Mouse (Mus musculus): ENCODE results near the gene Il19. TPM values are rescaled to one million over a fixed set of nuclear protein-coding genes. Genes with fewer than 3 reads are reported as not detected.

Gene Il19
- polyA plus RNA-seq, 1 experiment from 2014 or later, result not detected

GRCm38 (mm10) chr1:130926484-130926883 is 13.4 kb downstream of the Il19 start:
- Histone ChIP-seq H3K36me3 (no peaks in the 10 kb centered on the region), H3K4me1 (no peaks in the 10 kb centered on the region), H3K27ac (replicated peaks) (no peak overlapping the region), H3K4me2 (no peak overlapping the region), H3K27me3 (replicated peaks) (no peaks in the 10 kb centered on the region), H3K4me3 (replicated peaks) (no peak overlapping the region), H3K9ac (replicated peaks) (no peak overlapping the region), H3K9me3 (replicated peaks) (no peaks in the 10 kb centered on the region)
- no peak for ATAC-seq (ENCODE audit: low FRiP score)

DNA sequence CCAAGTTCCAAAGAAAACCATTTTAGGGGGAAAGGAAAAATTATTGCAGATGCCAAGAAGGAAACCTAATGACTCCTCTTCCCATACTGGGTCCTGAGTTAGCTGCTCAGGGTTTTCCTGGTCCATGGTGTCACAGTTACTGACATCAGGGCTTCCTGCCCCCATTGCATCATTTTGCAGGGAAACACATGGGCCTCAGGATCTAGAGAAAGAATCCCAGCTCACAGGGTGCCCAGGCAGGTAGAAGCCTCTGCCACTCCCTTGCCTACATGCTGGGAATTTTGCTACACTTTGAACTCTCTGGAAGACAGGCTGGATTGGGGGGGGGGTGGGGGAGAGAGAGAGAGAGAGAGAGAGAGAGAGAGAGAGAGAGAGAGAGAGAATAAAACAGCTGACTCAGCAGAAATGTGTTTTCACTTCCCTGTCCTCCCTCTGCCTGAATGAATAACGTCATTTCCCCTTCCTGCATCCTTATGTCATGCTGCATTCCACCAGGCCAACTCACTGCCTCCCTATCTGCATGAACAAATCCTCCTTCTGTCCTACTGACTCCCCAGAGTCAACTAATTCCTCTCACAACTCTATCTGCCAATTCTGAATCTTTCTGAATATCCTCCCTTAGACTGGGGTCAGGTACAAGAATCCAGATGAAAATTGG is 21.5 kb downstream of the Il19 start:
- H3K27me3 ChIP-seq (replicated peaks), result no peaks in the 10 kb centered on the region
- no peak overlapping the region for H3K4me2 ChIP-seq
- H3K4me1 ChIP-seq, result no peaks in the 10 kb centered on the region
- no peak overlapping the region for H3K27ac ChIP-seq (replicated peaks)
- no peak for ATAC-seq (ENCODE audit: low FRiP score)
- H3K4me3 ChIP-seq (replicated peaks), result no peak overlapping the region
- 29% methylated on average over 1 of the region's 1 CpGs for WGBS
- H3K9ac ChIP-seq (replicated peaks), result no peak overlapping the region
- no peaks in the 10 kb centered on the region for H3K9me3 ChIP-seq (replicated peaks)
- H3K36me3 ChIP-seq, result no peaks in the 10 kb centered on the region

GRCm38 (mm10) chr1:130911401-130912010 is 28.4 kb downstream of the Il19 start, which contains the start of gene Il20:
TSS of gene Il20 (minus strand) at chr1:130911451.
- ATAC-seq (ENCODE audit: low FRiP score), result no peak
- 74% methylated on average over 12 of the region's 12 CpGs for WGBS
- Histone ChIP-seq H3K9me3 (replicated peaks) (no peaks in the 10 kb centered on the region), H3K4me1 (no peaks in the 10 kb centered on the region), H3K27me3 (replicated peaks) (no peaks in the 10 kb centered on the region), H3K4me3 (replicated peaks) (no peak within 1 kb of the TSS), H3K4me2 (no peak within 1 kb of the TSS), H3K27ac (replicated peaks) (no peak within 1 kb of the TSS), H3K9ac (replicated peaks) (no peak within 1 kb of the TSS), H3K36me3 (no peaks in the 10 kb centered on the region)

- WGBS, result 88% methylated on average over 7 of the region's 7 CpGs
- ATAC-seq (ENCODE audit: low FRiP score), result no peak
- no peak overlapping the region for H3K4me3 ChIP-seq (replicated peaks)
- no peaks in the 10 kb centered on the region for H3K4me1 ChIP-seq
- no peaks in the 10 kb centered on the region for H3K9me3 ChIP-seq (replicated peaks)
- H3K27me3 ChIP-seq (replicated peaks), result no peaks in the 10 kb centered on the region
- no peak overlapping the region for H3K4me2 ChIP-seq
- no peak overlapping the region for H3K27ac ChIP-seq (replicated peaks)
- H3K9ac ChIP-seq (replicated peaks), result no peak overlapping the region
- H3K36me3 ChIP-seq, result no peaks in the 10 kb centered on the region
These were observed 37.4 kb downstream of the Il19 start for GRCm38 (mm10) chr1:130902505-130902904.

GRCm38 (mm10) chr1:130894468-130894867 is 45.4 kb downstream of the Il19 start:
- no peak for ATAC-seq (ENCODE audit: low FRiP score)
- no peaks in the 10 kb centered on the region for H3K4me1 ChIP-seq
- H3K27me3 ChIP-seq (replicated peaks), result no peaks in the 10 kb centered on the region
- no peak overlapping the region for H3K9ac ChIP-seq (replicated peaks)
- H3K36me3 ChIP-seq, result no peaks in the 10 kb centered on the region
- no peak overlapping the region for H3K4me2 ChIP-seq
- no peak overlapping the region for H3K4me3 ChIP-seq (replicated peaks)
- no peak overlapping the region for H3K27ac ChIP-seq (replicated peaks)
- WGBS, result 78% methylated on average over 6 of the region's 6 CpGs
- H3K9me3 ChIP-seq (replicated peaks), result no peaks in the 10 kb centered on the region

DNA sequence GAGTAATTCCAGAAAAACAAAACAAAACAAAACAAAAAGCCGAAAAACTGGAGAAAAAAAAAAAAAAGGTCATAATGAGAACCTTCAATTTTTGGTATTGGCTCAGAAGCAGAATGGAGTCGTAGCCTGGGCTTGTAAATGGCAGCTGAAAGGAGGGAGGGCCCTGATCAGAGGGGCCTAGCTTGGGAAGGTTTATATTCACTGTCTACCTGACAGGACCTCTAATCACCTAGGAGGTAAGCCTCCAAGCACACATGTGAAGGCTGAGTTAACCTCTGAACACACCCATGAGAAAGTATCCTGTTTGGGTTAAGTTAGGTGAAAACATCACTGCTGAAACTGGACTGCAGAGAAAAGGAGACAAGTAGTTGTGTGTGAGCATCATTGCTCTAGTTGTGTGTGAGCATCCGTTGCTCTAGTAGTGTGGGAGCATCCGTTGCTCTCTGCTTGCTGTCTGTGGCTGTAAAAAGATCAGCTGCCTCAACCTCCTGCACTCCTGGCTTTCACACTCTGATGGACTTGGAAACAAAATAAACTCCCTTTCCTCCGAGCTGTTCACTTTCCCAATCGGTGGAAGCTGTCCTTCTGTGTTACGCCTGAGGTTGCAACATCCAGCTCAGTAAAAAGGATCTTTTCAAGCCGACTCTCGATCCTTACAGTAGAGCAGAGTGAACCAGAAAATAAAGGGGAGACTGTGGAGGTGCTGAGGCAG is 46.4 kb downstream of the Il19 start:
- Histone ChIP-seq H3K4me1 (no peaks in the 10 kb centered on the region), H3K36me3 (no peaks in the 10 kb centered on the region), H3K4me3 (replicated peaks) (no peak overlapping the region), H3K4me2 (no peak overlapping the region), H3K27ac (replicated peaks) (no peak overlapping the region), H3K9me3 (replicated peaks) (no peaks in the 10 kb centered on the region), H3K27me3 (replicated peaks) (no peaks in the 10 kb centered on the region), H3K9ac (replicated peaks) (no peak overlapping the region)
- no peak for ATAC-seq (ENCODE audit: low FRiP score)
- WGBS, result 75% methylated on average over 9 of the region's 9 CpGs

- no peak for ATAC-seq (ENCODE audit: low FRiP score)
- no peak overlapping the region for H3K4me2 ChIP-seq
- H3K27me3 ChIP-seq (replicated peaks), result no peaks in the 10 kb centered on the region
- no peak overlapping the region for H3K9ac ChIP-seq (replicated peaks)
- H3K27ac ChIP-seq (replicated peaks), result no peak overlapping the region
- no peaks in the 10 kb centered on the region for H3K36me3 ChIP-seq
- no peaks in the 10 kb centered on the region for H3K4me1 ChIP-seq
- no peaks in the 10 kb centered on the region for H3K9me3 ChIP-seq (replicated peaks)
- no peak overlapping the region for H3K4me3 ChIP-seq (replicated peaks)
- 73% methylated on average over 1 of the region's 1 CpGs for WGBS
These were observed 47.5 kb downstream of the Il19 start for GRCm38 (mm10) chr1:130892446-130892845.

- no peak for ATAC-seq (ENCODE audit: low FRiP score)
- no peak within 1 kb of the TSS for H3K4me2 ChIP-seq
These were observed 52.6 kb downstream of the Il19 start, which contains the start of gene Il24 for GRCm38 (mm10) chr1:130887354-130887753. TSS of gene Il24 (minus strand) at chr1:130887454.

DNA sequence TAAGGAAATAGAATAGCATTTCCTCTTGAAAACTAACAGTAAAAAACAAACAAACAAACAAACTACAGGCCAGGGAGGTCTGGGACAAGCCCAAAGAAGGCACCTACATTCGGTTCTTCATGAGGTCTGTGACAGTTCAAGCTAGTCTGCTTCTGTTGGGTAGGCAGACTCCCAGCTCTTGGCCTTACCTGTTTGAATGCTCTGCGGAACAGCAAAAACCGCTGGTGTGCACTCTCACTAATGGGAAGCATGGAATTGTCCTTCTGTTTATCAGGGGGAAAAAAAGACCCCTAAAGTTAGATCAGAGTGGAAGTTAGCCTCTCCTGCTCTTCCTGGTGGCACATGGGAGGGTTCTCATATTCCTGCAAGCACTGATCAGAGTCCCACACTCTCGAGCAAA is 56.8 kb downstream of the Il19 start:
- H3K9me3 ChIP-seq (replicated peaks), result no peaks in the 10 kb centered on the region
- no peak overlapping the region for H3K27ac ChIP-seq (replicated peaks)
- H3K36me3 ChIP-seq, result no peaks in the 10 kb centered on the region
- no peak overlapping the region for H3K9ac ChIP-seq (replicated peaks)
- ATAC-seq (ENCODE audit: low FRiP score), result no peak
- H3K27me3 ChIP-seq (replicated peaks), result peaks cover 13% of the 10 kb centered on the region
- H3K4me3 ChIP-seq (replicated peaks), result no peak overlapping the region
- peaks cover 4% of the 10 kb centered on the region for H3K4me1 ChIP-seq
- WGBS, result 94% methylated on average over 4 of the region's 4 CpGs
- no peak overlapping the region for H3K4me2 ChIP-seq

More at GRCm38 (mm10) chr1:130887354-130887753, 52.6 kb downstream of the Il19 start, which contains the start of gene Il24:
- no peak within 1 kb of the TSS for H3K9ac ChIP-seq (replicated peaks)
- no peaks in the 10 kb centered on the region for H3K9me3 ChIP-seq (replicated peaks)
- H3K27ac ChIP-seq (replicated peaks), result no peak within 1 kb of the TSS
- no peaks in the 10 kb centered on the region for H3K27me3 ChIP-seq (replicated peaks)
- H3K4me3 ChIP-seq (replicated peaks), result no peak within 1 kb of the TSS
- no peaks in the 10 kb centered on the region for H3K36me3 ChIP-seq
- H3K4me1 ChIP-seq, result no peaks in the 10 kb centered on the region

Other genes starting within 250 kb of the Il19 start
- gene Gm29427, start 224.3 kb downstream of the Il19 start, polyA plus RNA-seq (2015; fragmentation: Nextera tagmentation; extraction: Ambion mirVana), result not detected in 2 replicates
- gene Yod1, start 222.8 kb downstream of the Il19 start, polyA plus RNA-seq (2015; fragmentation: Nextera tagmentation; extraction: Ambion mirVana), result 15.6 and 15.8 TPM in 2 replicates
- 18.1 and 19.7 TPM in 2 replicates for gene Pfkfb2, start 210.9 kb downstream of the Il19 start, polyA plus RNA-seq (2015; fragmentation: Nextera tagmentation; extraction: Ambion mirVana)
- 0.82 and 5.5 TPM in 2 replicates for gene AA986860, start 208.1 kb downstream of the Il19 start, polyA plus RNA-seq (2015; fragmentation: Nextera tagmentation; extraction: Ambion mirVana)
- gene Fcamr, start 139.2 kb downstream of the Il19 start, polyA plus RNA-seq (2015; fragmentation: Nextera tagmentation; extraction: Ambion mirVana), result not detected in 2 replicates
- 0.04 TPM in 1 of 2 replicates, not detected in the other for gene Pigr, start 113.4 kb downstream of the Il19 start, polyA plus RNA-seq (2015; fragmentation: Nextera tagmentation; extraction: Ambion mirVana)
- 1.1 and 1.8 TPM in 2 replicates for gene Fcmr, start 74.4 kb downstream of the Il19 start, polyA plus RNA-seq (2015; fragmentation: Nextera tagmentation; extraction: Ambion mirVana)
- not detected in 2 replicates for gene Il24, start 52.7 kb downstream of the Il19 start, polyA plus RNA-seq (2015; fragmentation: Nextera tagmentation; extraction: Ambion mirVana)
- not detected in 2 replicates for gene Il20, start 28.7 kb downstream of the Il19 start, polyA plus RNA-seq (2015; fragmentation: Nextera tagmentation; extraction: Ambion mirVana)
- 0.18 TPM in 1 of 2 replicates, not detected in the other for gene Il10, start 79.7 kb upstream of the Il19 start, polyA plus RNA-seq (2015; fragmentation: Nextera tagmentation; extraction: Ambion mirVana)
- 15.0 and 19.9 TPM in 2 replicates for gene Mapkapk2, start 157.7 kb upstream of the Il19 start, polyA plus RNA-seq (2015; fragmentation: Nextera tagmentation; extraction: Ambion mirVana)
- gene Dyrk3, start 198.2 kb upstream of the Il19 start, polyA plus RNA-seq (2015; fragmentation: Nextera tagmentation; extraction: Ambion mirVana), result 10.3 and 14.0 TPM in 2 replicates
- 51.5 and 53.7 TPM in 2 replicates for gene Eif2d, start 213.1 kb upstream of the Il19 start, polyA plus RNA-seq (2015; fragmentation: Nextera tagmentation; extraction: Ambion mirVana)

All from neural tube, embryonic 15.5 days (tissue).